Mouse (Mus musculus) stomach, embryonic 16.5 days (tissue): Measurements from ENCODE around the gene Epb42. TPM values are rescaled to one million over a fixed set of nuclear protein-coding genes. Genes with fewer than 3 reads are reported as not detected.
"Not testable (repeated sequence)": the region's sequence is repeated elsewhere in the genome, so short reads cannot be mapped to it uniquely, and the experiment has no call there.

Experiments used
- ATAC-seq: fragments of 200-750 bp; cut with Nextera tagmentation; 2 replicates; pipeline ENCODE4 v1.8.0; 2017; ENCODE audit warnings: moderate number of reproducible peaks, moderate TSS enrichment; ENCODE audit not compliant: insufficient read depth, low FRiP score
- H3K27ac ChIP-seq: fragments of 300-500 bp; sonication (generic); 2 replicates; pipeline ENCODE4 v1.5.1; 2014; ENCODE audit warnings: low read length
- H3K27me3 ChIP-seq: fragments of 300-500 bp; sonication (generic); 2 replicates; pipeline ENCODE4 v1.6.1; 2014; ENCODE audit warnings: low read length, control low read depth, mixed read lengths; ENCODE audit not compliant: control insufficient read depth, insufficient read depth
- H3K36me3 ChIP-seq: fragments of 300-500 bp; sonication (generic); 2 replicates; pipeline ENCODE4 v1.6.1; 2014; ENCODE audit warnings: low read length; ENCODE audit not compliant: control insufficient read depth, insufficient read depth
- H3K4me1 ChIP-seq: fragments of 300-500 bp; sonication (generic); 2 replicates; pipeline ENCODE4 v1.6.1; 2014; ENCODE audit warnings: low read length, control low read depth, mixed read lengths; ENCODE audit not compliant: control insufficient read depth, insufficient read depth
- H3K4me2 ChIP-seq: fragments of 300-500 bp; sonication (generic); 2 replicates; pipeline ENCODE4 v1.6.1; 2014; ENCODE audit warnings: low read depth, low read length, mixed read lengths
- H3K4me3 ChIP-seq: fragments of 300-500 bp; sonication (generic); replicated peaks from 2 replicates; pipeline ENCODE4 v1.5.1; 2014; ENCODE audit warnings: mild to moderate bottlenecking, low read length
- H3K9ac ChIP-seq: fragments of 300-500 bp; sonication (generic); 2 replicates; pipeline ENCODE4 v1.6.1; 2014; ENCODE audit warnings: low read length
- H3K9me3 ChIP-seq: fragments of 300-500 bp; sonication (generic); replicated peaks from 2 replicates; pipeline ENCODE4 v1.6.1; 2016; ENCODE audit warnings: low read length, control low read depth; ENCODE audit not compliant: control insufficient read depth
- WGBS: fragments of 180-500 bp; shearing (Covaris S2); extraction: QIAGEN DNeasy Blood & Tissue Kit; methylation state at CpG from one replicate; pipeline ENCODE4 v1.1.7; 2014; 5-methylcytosine and 5-hydroxymethylcytosine counted together
- polyA plus RNA-seq: library from polyadenylated mRNA; unstranded; fragments of >200 nt; fragmentation: Nextera tagmentation; extraction: Ambion mirVana; gene quantifications from 2 replicates; pipeline ENCODE4 v1.2.1, GENCODE M21; 2015

Epb42 gene
- polyA plus RNA-seq, 1 experiment from 2014 or later, result 8.0 TPM

DNA sequence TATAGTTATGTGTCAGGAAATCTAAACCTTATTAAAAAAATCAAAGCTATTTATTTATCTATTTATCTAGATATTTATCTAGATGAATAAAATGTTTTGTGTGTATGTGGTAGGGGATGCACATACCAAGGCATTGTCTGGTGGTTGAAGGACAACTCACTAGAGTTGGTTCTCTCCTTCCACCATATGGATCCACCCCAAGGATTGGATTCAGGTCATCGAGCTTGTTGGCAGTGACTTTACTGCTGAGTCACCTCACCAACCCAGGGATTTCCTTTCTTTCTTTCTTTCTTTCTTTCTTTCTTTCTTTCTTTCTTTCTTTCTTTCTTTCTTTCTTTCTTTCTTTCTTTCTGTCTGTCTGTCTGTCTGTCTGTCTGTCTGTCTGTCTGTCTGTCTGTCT is 40.3 kb downstream of the Epb42 start:
- not testable (repeated sequence) for H3K4me1 ChIP-seq, ATAC-seq, H3K4me3 ChIP-seq, H3K27ac ChIP-seq, H3K36me3 ChIP-seq, H3K27me3 ChIP-seq, H3K9me3 ChIP-seq, H3K4me2 ChIP-seq, H3K9ac ChIP-seq
- 76% methylated on average over 1 of the region's 1 CpGs for WGBS

DNA sequence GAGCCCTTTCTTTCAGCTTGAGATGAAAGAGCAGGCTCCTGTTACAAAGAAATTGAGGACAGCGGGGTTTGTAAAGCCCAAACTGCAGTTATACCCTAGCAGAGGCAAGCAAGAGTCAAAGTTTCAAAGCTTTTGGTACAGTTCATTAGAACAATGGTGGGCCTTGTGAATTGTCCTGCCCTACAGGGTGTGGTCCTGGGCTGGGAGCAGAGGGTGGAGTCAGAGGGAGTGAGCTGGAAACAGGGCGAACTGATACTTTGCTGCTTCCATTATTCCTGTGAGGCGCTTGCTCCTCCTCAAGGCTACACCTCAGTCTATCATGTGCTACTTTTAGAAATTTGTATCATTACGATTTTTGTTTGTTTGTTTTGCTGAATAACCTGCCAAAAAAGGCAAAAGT is 45.7 kb downstream of the Epb42 start:
- no peak overlapping the region for H3K9ac ChIP-seq
- no peak overlapping the region for H3K4me2 ChIP-seq
- H3K4me3 ChIP-seq, result no peak overlapping the region
- H3K4me1 ChIP-seq, result no peaks in the 10 kb centered on the region
- H3K36me3 ChIP-seq, result no peaks in the 10 kb centered on the region
- H3K27ac ChIP-seq, result no peak overlapping the region
- H3K9me3 ChIP-seq, result no peaks in the 10 kb centered on the region
- 71% methylated on average over 4 of the region's 4 CpGs for WGBS
- no peaks in the 10 kb centered on the region for H3K27me3 ChIP-seq
- no peak for ATAC-seq

DNA sequence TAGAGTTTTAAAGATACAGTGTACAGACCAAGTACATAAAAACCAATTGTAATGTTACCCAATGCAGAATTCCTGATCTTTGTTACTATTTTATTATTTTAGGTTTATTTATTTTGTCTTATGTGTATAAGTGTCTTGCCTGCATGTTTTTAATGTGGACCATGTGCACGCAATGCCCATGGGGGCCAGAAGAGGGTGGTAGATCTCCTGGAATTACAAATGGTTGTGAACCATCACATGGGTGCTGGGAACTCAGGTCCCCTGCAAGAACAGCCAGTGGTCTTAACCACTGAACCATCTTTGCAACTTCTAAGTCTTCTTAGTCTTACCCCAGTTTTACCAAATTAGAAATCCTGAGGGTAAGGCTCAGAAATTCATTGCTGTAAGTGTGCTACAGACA is 51.6 kb downstream of the Epb42 start:
- Histone ChIP-seq H3K4me3 (no peak overlapping the region), H3K4me1 (no peaks in the 10 kb centered on the region), H3K36me3 (no peaks in the 10 kb centered on the region), H3K4me2 (no peak overlapping the region), H3K27ac (no peak overlapping the region), H3K27me3 (no peaks in the 10 kb centered on the region), H3K9ac (no peak overlapping the region), H3K9me3 (no peaks in the 10 kb centered on the region)
- ATAC-seq, result no peak
- 92% methylated on average over 1 of the region's 1 CpGs for WGBS

DNA sequence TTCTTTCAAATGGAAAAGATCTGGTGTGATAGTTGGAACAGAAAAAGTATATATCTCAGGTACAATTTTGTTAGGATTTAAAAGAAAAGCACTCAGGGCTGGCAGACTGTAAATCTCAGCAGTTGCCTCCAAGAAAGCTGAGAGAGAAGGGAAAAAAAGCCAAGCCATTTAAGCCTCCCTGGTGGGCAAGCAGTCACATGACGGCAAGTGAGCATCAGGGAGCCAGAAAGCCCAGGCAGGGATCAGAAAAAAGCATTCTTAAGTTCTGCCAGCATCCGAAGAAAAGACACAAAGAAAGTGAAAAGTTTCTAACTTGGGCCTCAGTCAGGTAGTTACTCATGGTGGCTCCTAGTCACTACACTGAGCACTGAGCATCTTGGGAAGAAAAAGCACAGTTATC is 53.3 kb downstream of the Epb42 start:
- Histone ChIP-seq H3K4me2 (no peak overlapping the region), H3K27ac (no peak overlapping the region), H3K9me3 (no peaks in the 10 kb centered on the region), H3K4me1 (no peaks in the 10 kb centered on the region), H3K36me3 (no peaks in the 10 kb centered on the region), H3K27me3 (no peaks in the 10 kb centered on the region), H3K4me3 (no peak overlapping the region), H3K9ac (no peak overlapping the region)
- 38% methylated on average over 2 of the region's 2 CpGs for WGBS
- no peak for ATAC-seq

DNA sequence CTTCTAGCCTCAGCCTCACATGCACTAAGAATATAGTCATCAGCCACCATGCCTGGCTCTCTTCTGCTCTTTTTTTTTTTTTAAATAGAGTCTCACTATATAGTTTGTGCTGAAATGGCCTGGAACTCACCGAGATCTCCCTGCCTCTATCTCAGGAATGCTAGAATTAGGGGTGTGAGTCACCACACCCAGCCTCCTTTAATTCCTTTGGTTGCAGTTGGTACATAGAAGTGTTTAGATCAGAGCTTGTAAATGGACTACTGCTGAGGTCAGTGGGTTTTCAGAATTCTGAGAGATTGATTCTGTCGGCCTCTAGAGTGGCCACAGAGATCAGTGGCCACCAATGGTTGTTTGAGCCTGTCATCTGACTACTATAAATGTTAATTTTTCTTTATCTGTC is 56.0 kb downstream of the Epb42 start:
- WGBS, result 44% methylated on average over 2 of the region's 2 CpGs
- ATAC-seq, result no peak
- Histone ChIP-seq H3K4me2 (no peak overlapping the region), H3K9ac (no peak overlapping the region), H3K27me3 (no peaks in the 10 kb centered on the region), H3K9me3 (no peaks in the 10 kb centered on the region), H3K4me3 (no peak overlapping the region), H3K27ac (no peak overlapping the region), H3K4me1 (peaks cover 6% of the 10 kb centered on the region), H3K36me3 (no peaks in the 10 kb centered on the region)

DNA sequence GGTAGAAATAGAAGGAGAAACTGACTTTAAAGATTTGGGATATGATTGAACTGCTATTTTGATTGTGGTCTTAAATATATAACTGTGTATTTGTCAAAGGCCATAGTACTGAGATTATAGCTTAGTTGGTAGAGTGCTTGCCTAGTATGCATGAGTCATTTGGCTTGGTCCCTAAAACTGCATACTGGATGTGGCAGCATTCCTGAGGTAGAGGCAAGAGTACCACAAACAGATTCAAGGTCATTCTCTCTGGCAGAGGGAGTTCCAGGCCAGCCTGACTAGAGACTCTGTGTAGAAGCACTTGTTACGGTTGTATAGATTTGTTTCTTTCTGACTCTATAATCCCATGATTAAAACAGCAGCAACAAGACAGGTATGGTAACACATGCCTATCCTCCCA is 57.1 kb downstream of the Epb42 start:
- H3K36me3 ChIP-seq, result no peaks in the 10 kb centered on the region
- H3K4me3 ChIP-seq, result no peak overlapping the region
- H3K4me1 ChIP-seq, result peaks cover 6% of the 10 kb centered on the region
- no peak overlapping the region for H3K27ac ChIP-seq
- H3K9ac ChIP-seq, result no peak overlapping the region
- no peak for ATAC-seq
- H3K27me3 ChIP-seq, result no peaks in the 10 kb centered on the region
- H3K4me2 ChIP-seq, result no peak overlapping the region
- H3K9me3 ChIP-seq, result no peaks in the 10 kb centered on the region
- WGBS, result 88% methylated on average over 1 of the region's 1 CpGs

DNA sequence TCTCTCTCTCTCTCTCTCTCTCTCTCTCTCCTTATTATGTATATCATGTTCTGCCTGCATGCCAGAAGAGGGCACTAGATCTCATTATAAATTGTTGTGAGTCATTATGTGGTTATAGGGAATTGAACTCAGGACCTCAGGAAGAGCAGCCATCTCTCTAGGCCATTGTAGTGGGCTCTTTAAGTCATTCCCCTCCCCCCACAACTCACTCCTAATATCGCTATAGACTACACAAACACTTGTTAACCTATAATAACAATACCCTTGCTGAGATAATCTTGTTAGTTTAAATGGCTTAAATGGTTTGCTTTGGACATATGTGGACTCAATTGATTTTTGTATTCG is 58.2 kb downstream of the Epb42 start:
- H3K9ac ChIP-seq, result no peak overlapping the region
- H3K9me3 ChIP-seq, result no peaks in the 10 kb centered on the region
- no peak overlapping the region for H3K27ac ChIP-seq
- no peak overlapping the region for H3K4me2 ChIP-seq
- no peak overlapping the region for H3K4me3 ChIP-seq
- 42% methylated on average over 2 of the region's 2 CpGs for WGBS
- no peaks in the 10 kb centered on the region for H3K27me3 ChIP-seq
- H3K4me1 ChIP-seq, result peaks cover 6% of the 10 kb centered on the region
- H3K36me3 ChIP-seq, result no peaks in the 10 kb centered on the region
- ATAC-seq, result no peak

DNA sequence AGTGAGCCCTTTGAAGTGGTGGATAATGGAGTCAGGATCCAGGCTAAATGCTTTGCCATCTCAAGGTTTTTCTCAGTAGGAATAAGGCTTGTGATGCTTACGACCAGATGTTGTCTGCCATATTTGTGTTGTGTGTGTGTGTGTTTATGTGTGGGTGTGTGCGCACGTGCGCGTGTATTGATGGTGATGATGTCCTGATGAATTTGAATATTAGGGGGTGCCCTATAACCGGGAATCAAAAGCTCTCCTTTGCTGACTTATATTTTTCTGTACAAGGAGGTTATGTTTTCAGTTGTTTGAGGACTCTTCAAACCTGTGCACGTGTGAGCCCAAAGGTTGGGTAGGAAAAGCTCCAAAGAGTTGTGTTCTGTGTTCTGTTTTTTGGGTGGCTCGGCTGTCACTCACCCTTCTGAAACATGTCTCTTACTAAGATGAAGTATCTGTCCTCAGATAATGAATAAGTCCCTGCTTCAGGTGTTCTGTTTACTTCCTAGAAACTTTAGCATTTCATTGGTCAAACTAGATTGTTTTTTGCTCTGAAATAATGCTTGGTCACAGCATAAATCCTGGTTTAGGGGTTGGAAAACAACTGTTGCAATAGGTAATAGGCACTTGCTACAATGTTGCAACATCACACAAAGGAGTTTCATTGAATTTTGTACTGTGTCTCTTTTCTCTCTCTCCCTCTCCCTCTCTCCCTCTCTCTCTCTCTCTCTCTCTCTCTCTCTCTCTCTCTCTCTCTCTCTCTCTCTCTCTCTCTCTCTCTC is 58.8 kb downstream of the Epb42 start:
- 82% methylated on average over 8 of the region's 8 CpGs for WGBS
- Histone ChIP-seq H3K27ac (peak overlapping the region; percentile 81; the same call in 1 of the 2 replicates), H3K27me3 (no peaks in the 10 kb centered on the region), H3K9me3 (no peaks in the 10 kb centered on the region), H3K4me3 (peak overlapping the region; percentile 74), H3K9ac (no peak overlapping the region), H3K4me1 (peaks cover 6% of the 10 kb centered on the region), H3K36me3 (no peaks in the 10 kb centered on the region), H3K4me2 (peak overlapping the region; percentile 95)
- no peak for ATAC-seq

DNA sequence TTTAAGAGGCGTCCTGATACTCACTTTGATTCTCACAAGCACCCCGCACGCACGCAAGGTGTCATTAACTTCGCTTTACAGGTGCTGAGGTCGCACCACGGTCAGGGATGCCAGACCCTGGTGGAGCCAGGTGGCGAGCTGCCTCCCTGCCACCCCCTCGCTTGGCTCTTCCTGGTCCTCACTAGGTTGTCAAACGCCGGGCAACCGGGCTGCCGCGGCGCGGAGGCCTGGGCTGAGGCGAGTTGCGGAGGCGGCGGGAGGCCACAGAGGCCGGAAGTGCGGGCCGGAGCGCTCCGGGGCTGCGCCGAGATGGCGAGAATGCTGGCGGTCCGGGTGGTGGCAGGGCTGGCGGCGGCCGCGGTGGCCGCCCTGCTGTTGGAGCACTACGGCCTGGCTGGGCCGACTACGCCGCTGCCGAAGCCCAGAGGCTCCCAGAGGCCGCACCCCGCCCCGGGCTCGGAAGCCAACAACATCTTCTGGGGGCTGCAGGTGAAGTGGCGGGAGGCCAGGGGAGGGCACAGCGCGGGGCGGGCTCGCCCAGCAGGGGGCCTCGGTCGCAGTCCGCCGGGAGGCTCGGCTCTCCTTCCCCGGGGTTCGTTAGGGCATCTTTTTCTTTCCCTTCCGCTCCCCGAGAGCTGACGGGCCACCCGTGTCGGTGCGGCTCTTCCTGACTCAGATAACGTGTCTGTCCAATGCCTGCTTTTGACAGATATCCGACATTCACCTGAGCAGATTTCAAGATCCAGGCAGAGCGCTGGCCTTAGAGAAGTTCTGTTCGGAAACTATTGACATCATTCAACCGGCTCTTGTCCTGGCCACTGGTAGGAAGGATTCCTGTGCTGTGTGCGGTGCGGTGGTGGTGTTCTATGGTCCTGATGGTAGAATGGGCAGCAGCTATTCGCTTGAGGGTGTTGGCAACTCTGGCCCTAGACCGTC is 59.6 kb downstream of the Epb42 start, which contains the start of gene Tmem62:
TSS of gene Tmem62 (plus strand) at position 28 of the 936 bp plus-strand sequence.
- Histone ChIP-seq H3K27me3 (no peaks in the 10 kb centered on the region), H3K4me3 (peak within 1 kb of the TSS; percentile 74), H3K9me3 (no peaks in the 10 kb centered on the region), H3K27ac (peak within 1 kb of the TSS; percentile 81), H3K4me1 (peaks cover 6% of the 10 kb centered on the region), H3K4me2 (peak within 1 kb of the TSS; percentile 95), H3K36me3 (no peaks in the 10 kb centered on the region), H3K9ac (peak within 1 kb of the TSS; percentile 92)
- WGBS, result under 1% methylated on average over 70 of the region's 71 CpGs
- ATAC-seq, result peak; percentile 83; the same call in 1 of the 2 replicates
